Mouse (Mus musculus): Measurements from ENCODE around the gene Nell2.

Gene Nell2

GRCm38 (mm10) chr15:95334323-95335296 lies 193.7 kb downstream of the Nell2 start:
- DNase-seq (ENCODE audit: low spot score): no peak

- no peak for DNase-seq (ENCODE audit: low spot score)
Measured at GRCm38 (mm10) chr15:95333229-95333628, 195.1 kb downstream of the Nell2 start.

- no peak for DNase-seq (ENCODE audit: low spot score)
Measured at GRCm38 (mm10) chr15:95330926-95331325, 197.4 kb downstream of the Nell2 start.

- DNase-seq (ENCODE audit: low spot score): no peak
Measured at GRCm38 (mm10) chr15:95322744-95323143, 205.6 kb downstream of the Nell2 start.

GRCm38 (mm10) chr15:95316626-95317025 lies 211.7 kb downstream of the Nell2 start:
- DNase-seq (ENCODE audit: low spot score): no peak

GRCm38 (mm10) chr15:95314808-95315145 lies 213.6 kb downstream of the Nell2 start:
- no peak for DNase-seq (ENCODE audit: low spot score)

- DNase-seq (ENCODE audit: low spot score): no peak
Measured at GRCm38 (mm10) chr15:95314121-95314807, 214.1 kb downstream of the Nell2 start.

GRCm38 (mm10) chr15:95313286-95313685 lies 215.1 kb downstream of the Nell2 start:
- no peak for DNase-seq (ENCODE audit: low spot score)

GRCm38 (mm10) chr15:95304102-95304501 lies 224.3 kb downstream of the Nell2 start:
- no peak for DNase-seq (ENCODE audit: low spot score)

GRCm38 (mm10) chr15:95296561-95296960 lies 231.8 kb downstream of the Nell2 start:
- no peak for DNase-seq (ENCODE audit: low spot score)

GRCm38 (mm10) chr15:95289047-95289446 lies 239.3 kb downstream of the Nell2 start:
- no peak for DNase-seq (ENCODE audit: low spot score)

GRCm38 (mm10) chr15:95285199-95285598 lies 243.2 kb downstream of the Nell2 start:
- no peak for DNase-seq (ENCODE audit: low spot score)

GRCm38 (mm10) chr15:95280986-95281385 lies 247.4 kb downstream of the Nell2 start:
- no peak for DNase-seq (ENCODE audit: low spot score)

- no peak for DNase-seq (ENCODE audit: low spot score)
Measured at GRCm38 (mm10) chr15:95278001-95278400, 250.4 kb downstream of the Nell2 start.

GRCm38 (mm10) chr15:95276556-95276955 lies 251.8 kb downstream of the Nell2 start:
- no peak for DNase-seq (ENCODE audit: low spot score)

GRCm38 (mm10) chr15:95275553-95275952 lies 252.8 kb downstream of the Nell2 start:
- DNase-seq (ENCODE audit: low spot score): no peak

GRCm38 (mm10) chr15:95273236-95273635 lies 255.1 kb downstream of the Nell2 start:
- DNase-seq (ENCODE audit: low spot score): no peak

GRCm38 (mm10) chr15:95272167-95272566 lies 256.2 kb downstream of the Nell2 start:
- no peak for DNase-seq (ENCODE audit: low spot score)

GRCm38 (mm10) chr15:95259671-95260450 lies 268.5 kb downstream of the Nell2 start:
- DNase-seq (ENCODE audit: low spot score): no peak

- DNase-seq (ENCODE audit: low spot score): no peak
Measured at GRCm38 (mm10) chr15:95257131-95257530, 271.2 kb downstream of the Nell2 start.

GRCm38 (mm10) chr15:95245516-95245915 lies 282.8 kb downstream of the Nell2 start:
- no peak for DNase-seq (ENCODE audit: low spot score)

GRCm38 (mm10) chr15:95243876-95244275 lies 284.5 kb downstream of the Nell2 start:
- DNase-seq (ENCODE audit: low spot score): no peak
